Mouse (Mus musculus): ENCODE results near the gene 1810037I17Rik.

- no peak for TF ChIP-seq CTCF (IDR thresholded peaks at IDR 0.05)
- no peak for TF ChIP-seq EP300 (IDR thresholded peaks at IDR 0.05)
Observed at GRCm38 (mm10) chr3:122968391-122968790, 44.4 kb downstream of the 1810037I17Rik start.
